Mouse (Mus musculus) ES-E14 (cell line): ENCODE data around the gene Kif13a.

Experiments
- HCFC1 ChIP-seq: IDR thresholded peaks from 2 replicates; pipeline ENCODE4 v1.6.1; 2012; ENCODE audit warnings: low read length, inconsistent platforms, borderline replicate concordance; ENCODE audit not compliant: insufficient read depth
- MAFK ChIP-seq: IDR thresholded peaks from 2 replicates; pipeline ENCODE4 v1.6.1; 2014; ENCODE audit warnings: mild to moderate bottlenecking, low read depth, low read length, inconsistent platforms; ENCODE audit not compliant: insufficient read depth
- ZNF384 ChIP-seq: IDR thresholded peaks from 2 replicates; pipeline ENCODE4 v1.6.1; 2012; ENCODE audit warnings: low read depth, low read length, inconsistent platforms

GRCm38 (mm10) chr13:46810613-46811012 lies 119.1 kb downstream of the Kif13a start:
- TF ChIP-seq MAFK (no peak), ZNF384 (no peak), HCFC1 (no peak)
